Mouse (Mus musculus): Measurements from ENCODE around the gene A730009L09Rik.
A peak's percentile ranks its signal among the peaks of the same experiment; 100 is the strongest.

Gene A730009L09Rik

GRCm38 (mm10) chr16:84514821-84515220 lies at the start of gene A730009L09Rik:
A730009L09Rik (plus strand) TSS chr16:84515121.
- no peak for DNase-seq

GRCm38 (mm10) chr16:84465581-84466165 lies 49.2 kb upstream of the A730009L09Rik start:
- DNase-seq = no peak

- peak; percentile 15 for DNase-seq
Observed at GRCm38 (mm10) chr16:84468898-84469297, 46.0 kb upstream of the A730009L09Rik start.

GRCm38 (mm10) chr16:84469994-84470393 lies 44.9 kb upstream of the A730009L09Rik start:
- no peak for DNase-seq

GRCm38 (mm10) chr16:84473406-84473805 lies 41.5 kb upstream of the A730009L09Rik start:
- DNase-seq = no peak

- DNase-seq = no peak
Observed at GRCm38 (mm10) chr16:84474712-84475111, 40.2 kb upstream of the A730009L09Rik start.

GRCm38 (mm10) chr16:84476948-84477347 lies 38.0 kb upstream of the A730009L09Rik start:
- DNase-seq = no peak

GRCm38 (mm10) chr16:84477528-84477927 lies 37.4 kb upstream of the A730009L09Rik start:
- no peak for DNase-seq

- DNase-seq = no peak
Observed at GRCm38 (mm10) chr16:84477952-84478351, 37.0 kb upstream of the A730009L09Rik start.

- DNase-seq = no peak
Observed at GRCm38 (mm10) chr16:84485931-84486330, 29.0 kb upstream of the A730009L09Rik start.

GRCm38 (mm10) chr16:84494818-84495217 lies 20.1 kb upstream of the A730009L09Rik start:
- no peak for DNase-seq

- DNase-seq = peak; percentile 42
Observed at GRCm38 (mm10) chr16:84495438-84495837, 19.5 kb upstream of the A730009L09Rik start.

- no peak for DNase-seq
Observed at GRCm38 (mm10) chr16:84507681-84508080, 7.2 kb upstream of the A730009L09Rik start.

- DNase-seq = no peak
Observed at GRCm38 (mm10) chr16:84521975-84522635, 7.2 kb downstream of the A730009L09Rik start.

GRCm38 (mm10) chr16:84523061-84523460 lies 8.1 kb downstream of the A730009L09Rik start:
- DNase-seq = no peak

GRCm38 (mm10) chr16:84527375-84527774 lies 12.5 kb downstream of the A730009L09Rik start:
- peak; percentile 52 for DNase-seq

GRCm38 (mm10) chr16:84532803-84533202 lies 17.9 kb downstream of the A730009L09Rik start:
- no peak for DNase-seq

GRCm38 (mm10) chr16:84546059-84546458 lies 31.1 kb downstream of the A730009L09Rik start:
- no peak for DNase-seq

- no peak for DNase-seq
Observed at GRCm38 (mm10) chr16:84549122-84549521, 34.2 kb downstream of the A730009L09Rik start.

- no peak for DNase-seq
Observed at GRCm38 (mm10) chr16:84550445-84550844, 35.5 kb downstream of the A730009L09Rik start.

- no peak for DNase-seq
Observed at GRCm38 (mm10) chr16:84553981-84554380, 39.1 kb downstream of the A730009L09Rik start.

- DNase-seq = no peak
Observed at GRCm38 (mm10) chr16:84558113-84558917, 43.4 kb downstream of the A730009L09Rik start.

GRCm38 (mm10) chr16:84559569-84560278 lies 44.8 kb downstream of the A730009L09Rik start:
- DNase-seq = no peak

All from embryo, embryonic 11 days (tissue).